ENCODE assay signal across 8 mouse cellular contexts in the genomic region with DNA sequence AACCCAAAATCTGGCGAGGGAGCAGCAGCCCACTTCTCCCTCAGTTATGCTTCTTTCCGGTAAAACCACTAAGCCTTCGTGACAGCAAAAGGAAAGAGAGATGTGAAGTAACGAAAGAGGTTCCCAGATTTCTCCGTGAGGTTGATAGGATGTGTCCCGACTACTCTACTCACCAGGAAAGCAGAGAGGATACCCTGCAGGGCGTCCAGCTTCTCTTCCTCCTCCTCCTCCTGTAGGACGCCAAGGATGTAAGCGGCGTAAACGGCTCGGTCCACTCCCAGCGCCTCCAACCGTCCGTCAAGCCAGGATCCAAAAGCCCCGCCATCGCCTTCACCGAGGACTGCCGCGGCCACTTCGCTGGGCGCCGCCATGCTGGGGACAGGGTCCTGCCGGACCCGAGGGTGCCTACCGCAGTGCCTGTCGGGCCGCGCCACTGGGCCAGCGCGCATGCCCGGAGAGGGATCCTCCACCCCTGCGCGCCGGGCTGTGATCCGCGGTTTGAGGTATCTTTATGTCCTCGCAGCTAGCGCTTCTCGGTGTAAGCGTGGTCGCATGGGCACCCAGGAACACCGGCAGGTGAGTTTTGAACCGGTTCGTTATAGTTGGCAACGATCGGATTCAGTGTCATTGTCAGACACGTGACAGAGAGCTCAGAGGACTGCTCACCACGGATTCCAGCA. TPM values are rescaled to one million over a fixed set of nuclear protein-coding genes. Genes with fewer than 3 reads are reported as not detected.
DNase-seq lines count a peak whose midpoint lies in the region; ATAC-seq and TF ChIP-seq lines count a peak whose summit lies in the region.

A gene (minus strand): TSS at position 445 of the 680 bp plus-strand sequence.

- peaks cover 20% of the 10 kb centered on the region for H3K4me1 ChIP-seq in embryonic facial prominence, embryonic 10.5 days
- H3K4me1 ChIP-seq in intestine, postnatal 0 days (replicated peaks; ENCODE audit: control insufficient read depth, insufficient read depth, low read length): no peaks in the 10 kb centered on the region
- peaks cover 21% of the 10 kb centered on the region for H3K4me1 ChIP-seq in midbrain, embryonic 10.5 days

- whole genome bisulfite sequencing in embryonic facial prominence, embryonic 10.5 days: under 1% methylated on average over 49 of the region's 49 CpGs
- WGBS in intestine, postnatal 0 days: under 1% methylated on average over 49 of the region's 49 CpGs
- under 1% methylated on average over 49 of the region's 49 CpGs for WGBS in midbrain, embryonic 10.5 days

- peaks cover 28% of the 10 kb centered on the region for H3K36me3 ChIP-seq in embryonic facial prominence, embryonic 10.5 days (replicated peaks)
- H3K36me3 ChIP-seq in intestine, postnatal 0 days (ENCODE audit: control insufficient read depth, insufficient read depth): no peaks in the 10 kb centered on the region; the same call in 1 of the 2 replicates
- H3K36me3 ChIP-seq in midbrain, embryonic 10.5 days: peaks cover 28% of the 10 kb centered on the region

- intact Hi-C loops in left cerebral cortex, postnatal 36 days (cut with DNase I): no loop called here

- peak; percentile 100 for ATAC-seq in granulocyte monocyte progenitor cell, adult 5-6 weeks (replicated peaks; ENCODE audit: poor library complexity, severe bottlenecking)
- peak; percentile 96 for ATAC-seq in intestine, postnatal 0 days

- peak within 1 kb of the TSS; percentile 83 for H3K4me2 ChIP-seq in intestine, postnatal 0 days (replicated peaks; ENCODE audit: low read depth)

- H3K27me3 ChIP-seq in embryonic facial prominence, embryonic 10.5 days (replicated peaks; ENCODE audit: low read depth, poor library complexity, severe bottlenecking): no peaks in the 10 kb centered on the region
- no peaks in the 10 kb centered on the region for H3K27me3 ChIP-seq in intestine, postnatal 0 days (replicated peaks; ENCODE audit: control insufficient read depth, insufficient read depth, low read length)
- H3K27me3 ChIP-seq in midbrain, embryonic 10.5 days (ENCODE audit: low read depth, poor library complexity, severe bottlenecking): no peaks in the 10 kb centered on the region

- TF ChIP-seq CTCF in intestine, postnatal 0 days (IDR thresholded peaks at IDR 0.05; ENCODE audit: low read depth): no peak

- no peaks in the 10 kb centered on the region for H3K9me3 ChIP-seq in embryonic facial prominence, embryonic 10.5 days
- no peaks in the 10 kb centered on the region for H3K9me3 ChIP-seq in intestine, postnatal 0 days (ENCODE audit: control insufficient read depth)
- H3K9me3 ChIP-seq in midbrain, embryonic 10.5 days (replicated peaks): no peaks in the 10 kb centered on the region

- peak within 1 kb of the TSS; percentile 90 for H3K27ac ChIP-seq in embryonic facial prominence, embryonic 10.5 days (replicated peaks)
- H3K27ac ChIP-seq in intestine, postnatal 0 days (ENCODE audit: low read depth, low read length): peak within 1 kb of the TSS; percentile 43
- peak within 1 kb of the TSS; percentile 92 for H3K27ac ChIP-seq in midbrain, embryonic 10.5 days (replicated peaks)

- peak; percentile 95 for DNase-seq in adrenal gland, postnatal 14 days
- DNase-seq in embryonic facial prominence, embryonic 10.5 days (ENCODE audit: low spot score): peak; percentile 90
- DNase-seq in left cerebral cortex, postnatal 36 days (ENCODE audit: low spot score in 2 of 2): peak; percentile 91 to 92
- DNase-seq in midbrain, embryonic 10.5 days (ENCODE audit: low spot score): peak; percentile 90
- DNase-seq in right cerebral cortex, postnatal 36 days (ENCODE audit: low spot score in 2 of 2): peak; percentile 76 to 81
- peak; percentile 84 to 85 for DNase-seq in urinary bladder, postnatal 4 days (ENCODE audit: low spot score in 2 of 2)

- H3K4me3 ChIP-seq in embryonic facial prominence, embryonic 10.5 days: peak within 1 kb of the TSS; percentile 89
- peak within 1 kb of the TSS; percentile 67 for H3K4me3 ChIP-seq in intestine, postnatal 0 days (ENCODE audit: low read depth, low read length)
- H3K4me3 ChIP-seq in midbrain, embryonic 10.5 days: peak within 1 kb of the TSS; percentile 91

- peak within 1 kb of the TSS; percentile 53 for H3K9ac ChIP-seq in intestine, postnatal 0 days (ENCODE audit: low read depth, low read length)

RNA-seq across cellular contexts. Expression of the gene that starts here (rescaled TPM):
- 23.2 and 23.6 TPM in 2 replicates for total RNA-seq in adrenal gland, postnatal 14 days (2021)
- polyA plus RNA-seq in embryonic facial prominence, embryonic 10.5 days (2016; fragmentation: Nextera tagmentation; extraction: Ambion mirVana): 58.1 and 59.8 TPM in 2 replicates
- 15.5 and 16.9 TPM in 2 replicates for total RNA-seq in granulocyte monocyte progenitor cell, adult 5-6 weeks (2014; fragmentation: Nextera tagmentation)
- 33.5 and 42.8 TPM in 2 replicates for total RNA-seq in granulocyte monocyte progenitor cell, adult 5-6 weeks (2017)
- 16.2 and 17.1 TPM in 2 replicates for polyA plus RNA-seq in intestine, postnatal 0 days (2015; fragmentation: Nextera tagmentation; extraction: Ambion mirVana)
- 10 to 100 TPM; 25.9 to 27.0 TPM for total RNA-seq in left cerebral cortex, postnatal 36 days (2021)
- polyA plus RNA-seq in midbrain, embryonic 10.5 days (2016; fragmentation: Nextera tagmentation; extraction: Ambion mirVana): 59.5 and 63.2 TPM in 2 replicates

Comparison
In these comparisons a context has a peak if more than half of its experiments do, and no peak if none do; other contexts are left out.
1. Peak in every context shown above with its lines: DNase-seq, ATAC-seq, H3K4me3 ChIP-seq and H3K27ac ChIP-seq.